Mouse (Mus musculus) limb, embryonic 14.5 days (tissue): ENCODE data around the gene Col12a1. TPM values are rescaled to one million over a fixed set of nuclear protein-coding genes. Genes with fewer than 3 reads are reported as not detected.
A peak's percentile ranks its signal among the peaks of the same experiment; 100 is the strongest.

Experiments
- ATAC-seq: fragments of 200-750 bp; cut with Nextera tagmentation; 2 replicates; pipeline ENCODE4 v1.8.0; 2017; ENCODE audit warnings: low read depth, moderate number of reproducible peaks, moderate TSS enrichment; ENCODE audit not compliant: low FRiP score
- DNase-seq: peaks from one replicate; pipeline ENCODE4 v3.0.0-alpha.2; 2015; ENCODE audit warnings: low spot score
- H3K27ac ChIP-seq: fragments of 300-500 bp; sonication (generic); replicated peaks from 2 replicates; pipeline ENCODE4 v1.5.1; 2014; ENCODE audit warnings: low read depth, mild to moderate bottlenecking, low read length, moderate library complexity, mixed read lengths
- H3K27me3 ChIP-seq: fragments of 300-500 bp; sonication (generic); 2 replicates; pipeline ENCODE4 v1.6.1; 2014; ENCODE audit warnings: low read length, mixed read lengths; ENCODE audit not compliant: control insufficient read depth, insufficient read depth
- H3K36me3 ChIP-seq: fragments of 300-500 bp; sonication (generic); 2 replicates; pipeline ENCODE4 v1.6.1; 2014; ENCODE audit warnings: mild to moderate bottlenecking, low read length, moderate library complexity, mixed read lengths; ENCODE audit not compliant: control insufficient read depth, insufficient read depth
- H3K4me1 ChIP-seq: fragments of 300-500 bp; sonication (generic); 2 replicates; pipeline ENCODE4 v1.6.1; 2014; ENCODE audit warnings: antibody characterized with exemption, low read length, mixed read lengths; ENCODE audit not compliant: control insufficient read depth, insufficient read depth
- H3K4me2 ChIP-seq: fragments of 300-500 bp; sonication (generic); replicated peaks from 2 replicates; pipeline ENCODE4 v1.6.1; 2014; ENCODE audit warnings: low read depth, mild to moderate bottlenecking, low read length, moderate library complexity; ENCODE audit not compliant: severe bottlenecking
- H3K4me3 ChIP-seq: fragments of 300-500 bp; sonication (generic); replicated peaks from 2 replicates; pipeline ENCODE4 v1.5.1; 2014; ENCODE audit warnings: low read length
- H3K9ac ChIP-seq: fragments of 300-500 bp; sonication (generic); 2 replicates; pipeline ENCODE4 v1.6.1; 2014; ENCODE audit warnings: mild to moderate bottlenecking, low read depth, low read length, moderate library complexity; ENCODE audit not compliant: severe bottlenecking
- H3K9me3 ChIP-seq: fragments of 300-500 bp; sonication (generic); 2 replicates; pipeline ENCODE4 v1.6.1; 2016; ENCODE audit warnings: low read length; ENCODE audit not compliant: control insufficient read depth
- POLR2A ChIP-seq: fragments of 200-500 bp; IDR thresholded peaks from 2 replicates; pipeline ENCODE4 v1.8.0; 2012; ENCODE audit warnings: inconsistent platforms, mild to moderate bottlenecking, moderate library complexity, borderline replicate concordance; ENCODE audit not compliant: insufficient read depth, insufficient read length; ENCODE audit errors: extremely low read depth
- WGBS: fragments of 180-500 bp; shearing (Covaris S2); extraction: QIAGEN DNeasy Blood & Tissue Kit; methylation state at CpG from one replicate; pipeline ENCODE4 v1.1.7; 2014; 5-methylcytosine and 5-hydroxymethylcytosine counted together
- polyA plus RNA-seq, 2 experiments: library from polyadenylated mRNA; depleted of rRNA in 1 of 2; stranded (reverse) in 1 of 2; unstranded in 1 of 2; fragments of >200 nt; fragmentation: Nextera tagmentation in 1 of 2; extraction: Ambion mirVana in 1 of 2; gene quantifications; 2 replicates each; pipeline versions ENCODE4 v1.2.1 to v1.2.3; 2012 to 2014

Gene Col12a1
- polyA plus RNA-seq, 2 experiments, result 270 to 296 TPM

DNA sequence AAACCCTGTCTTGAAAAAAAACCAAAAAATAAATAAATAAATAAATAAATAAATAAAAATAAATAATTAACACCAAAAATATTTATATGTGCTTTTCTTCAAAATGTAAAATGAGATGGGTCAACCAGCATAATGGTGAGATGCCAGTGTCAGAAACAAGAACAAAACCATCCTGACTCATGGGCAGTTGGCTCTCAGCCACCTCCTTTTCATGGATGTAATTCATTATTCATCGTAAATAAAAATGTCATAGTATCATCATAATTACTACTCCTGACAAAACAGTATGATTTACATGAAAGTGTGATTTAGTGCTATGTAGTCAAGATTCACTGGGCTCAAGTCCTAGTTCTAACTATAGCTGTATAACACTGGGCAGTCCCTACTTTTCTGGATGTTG lies 84.6 kb downstream of the Col12a1 start:
- Histone ChIP-seq H3K4me1 (no peaks in the 10 kb centered on the region), H3K9me3 (no peaks in the 10 kb centered on the region), H3K4me2 (no peak overlapping the region), H3K36me3 (peaks cover 78% of the 10 kb centered on the region), H3K9ac (no peak overlapping the region), H3K27me3 (no peaks in the 10 kb centered on the region), H3K27ac (no peak overlapping the region), H3K4me3 (no peak overlapping the region)
- no peak for TF ChIP-seq POLR2A
- ATAC-seq (no peak), DNase-seq (no peak)
- 88% methylated on average over 1 of the region's 1 CpGs for WGBS

DNA sequence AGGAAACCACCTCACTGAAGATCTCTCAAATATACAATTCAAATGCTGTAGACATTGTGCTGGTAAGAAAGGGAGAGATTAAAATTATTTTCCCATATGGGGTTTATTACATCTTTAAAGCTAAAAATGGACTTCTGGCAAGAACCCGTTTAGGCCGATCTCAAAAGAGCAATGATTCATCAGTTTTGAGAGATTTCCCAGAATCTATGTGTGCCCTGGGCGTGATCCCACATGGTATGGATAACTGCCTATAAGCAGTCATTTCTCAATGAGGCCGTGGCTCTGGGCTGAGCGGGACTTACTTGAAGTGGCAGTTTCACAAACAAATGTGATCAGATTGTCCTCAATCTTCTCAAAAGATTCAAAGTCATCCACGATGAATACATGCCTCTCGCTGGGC lies 87.4 kb downstream of the Col12a1 start:
- no peak for DNase-seq
- H3K4me2 ChIP-seq, result no peak overlapping the region
- no peaks in the 10 kb centered on the region for H3K27me3 ChIP-seq
- H3K36me3 ChIP-seq, result peaks cover 78% of the 10 kb centered on the region
- H3K4me1 ChIP-seq, result no peaks in the 10 kb centered on the region
- no peaks in the 10 kb centered on the region for H3K9me3 ChIP-seq
- ATAC-seq, result no peak
- no peak overlapping the region for H3K9ac ChIP-seq
- no peak overlapping the region for H3K27ac ChIP-seq
- TF ChIP-seq POLR2A, result no peak
- 81% methylated on average over 7 of the region's 7 CpGs for WGBS
- H3K4me3 ChIP-seq, result no peak overlapping the region

DNA sequence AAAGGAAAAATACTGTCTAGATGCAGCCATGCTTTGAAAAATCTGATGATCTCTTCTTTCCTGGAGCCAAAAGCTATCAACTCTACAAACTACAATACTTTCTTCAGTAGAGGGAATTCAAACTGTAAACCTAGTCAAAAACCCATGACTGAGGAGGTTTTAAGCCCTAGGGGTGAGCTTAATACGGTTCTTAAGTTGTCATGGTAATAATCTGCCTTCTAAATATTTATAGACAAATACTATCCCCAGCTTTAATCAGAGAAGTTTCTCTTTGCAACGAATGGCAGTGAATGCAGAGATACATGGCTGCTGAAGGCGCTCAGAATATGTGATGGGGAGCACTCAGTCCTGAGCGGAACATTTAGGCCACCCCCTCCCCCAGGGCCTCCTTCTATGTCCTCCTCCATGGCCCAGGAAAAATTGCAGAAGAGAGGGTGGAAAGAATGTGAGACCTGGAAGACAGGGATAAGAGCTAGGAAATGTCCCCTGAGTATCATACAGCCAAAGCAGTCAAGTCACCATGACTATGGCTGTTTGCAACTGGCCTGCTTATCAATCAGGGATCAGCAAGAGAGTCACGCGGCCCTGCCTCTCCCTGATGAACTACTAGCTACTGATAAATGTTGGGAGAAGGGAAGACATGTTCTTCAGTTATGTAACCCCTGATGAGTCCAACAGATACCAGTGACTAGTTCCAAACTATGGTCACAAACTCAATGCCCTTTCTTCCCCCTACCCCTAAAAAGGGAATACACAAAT lies 99.6 kb downstream of the Col12a1 start:
- Histone ChIP-seq H3K4me1 (no peaks in the 10 kb centered on the region), H3K9ac (no peak overlapping the region), H3K27ac (no peak overlapping the region), H3K27me3 (no peaks in the 10 kb centered on the region), H3K4me2 (no peak overlapping the region), H3K36me3 (peaks cover 69% of the 10 kb centered on the region), H3K4me3 (no peak overlapping the region), H3K9me3 (no peaks in the 10 kb centered on the region)
- no peak for DNase-seq
- TF ChIP-seq POLR2A, result no peak
- 86% methylated on average over 6 of the region's 6 CpGs for whole genome bisulfite sequencing
- no peak for ATAC-seq

DNA sequence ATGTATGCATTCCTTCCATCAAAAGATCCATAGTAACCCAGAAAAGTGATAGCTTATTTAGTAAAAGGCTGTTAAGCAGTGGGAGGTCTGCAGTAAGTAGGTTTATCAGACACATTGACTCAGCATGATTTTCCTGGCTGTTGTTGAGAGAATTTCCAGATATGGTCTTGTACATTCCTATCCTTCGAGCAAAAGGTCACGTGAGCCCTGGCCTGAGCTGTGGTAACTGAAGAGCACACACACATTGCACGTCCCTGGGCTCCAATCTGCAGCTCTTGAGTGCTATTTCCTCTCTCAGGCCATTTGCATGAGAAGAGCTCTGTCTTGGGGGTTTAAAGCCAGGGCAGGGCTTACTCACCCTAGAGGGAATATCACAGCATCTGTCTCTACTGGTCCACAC lies 101.3 kb downstream of the Col12a1 start:
- H3K4me2 ChIP-seq, result no peak overlapping the region
- no peak overlapping the region for H3K27ac ChIP-seq
- peaks cover 76% of the 10 kb centered on the region for H3K36me3 ChIP-seq
- 23% methylated on average over 3 of the region's 3 CpGs for WGBS
- DNase-seq (no peak), ATAC-seq (peak; percentile 47; the same call in 1 of the 2 replicates)
- no peak overlapping the region for H3K4me3 ChIP-seq
- H3K9me3 ChIP-seq, result no peaks in the 10 kb centered on the region
- no peaks in the 10 kb centered on the region for H3K4me1 ChIP-seq
- H3K9ac ChIP-seq, result no peak overlapping the region
- TF ChIP-seq POLR2A, result no peak
- H3K27me3 ChIP-seq, result no peaks in the 10 kb centered on the region

DNA sequence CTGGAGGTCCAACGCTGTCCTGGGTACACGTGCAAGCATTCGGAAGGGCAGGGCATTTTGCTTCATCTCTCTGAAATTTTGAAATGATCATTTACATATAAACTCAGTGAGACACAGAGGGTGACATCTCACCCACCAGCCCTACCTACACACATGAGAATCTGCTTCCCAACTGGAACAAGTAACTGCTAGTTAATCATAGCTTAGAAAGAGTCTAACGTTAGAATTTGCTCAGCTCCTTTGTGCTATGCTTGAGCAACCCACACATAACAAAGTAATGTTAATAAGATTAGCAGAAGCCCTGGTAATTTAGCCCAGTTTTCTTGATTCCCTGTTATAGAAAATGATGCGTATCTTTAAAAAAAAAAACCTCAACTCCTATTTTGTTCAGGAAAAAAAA lies 102.6 kb downstream of the Col12a1 start:
- 88% methylated on average over 5 of the region's 5 CpGs for WGBS
- Histone ChIP-seq H3K27me3 (no peaks in the 10 kb centered on the region), H3K9ac (no peak overlapping the region), H3K4me3 (no peak overlapping the region), H3K27ac (no peak overlapping the region), H3K9me3 (no peaks in the 10 kb centered on the region), H3K4me1 (no peaks in the 10 kb centered on the region), H3K4me2 (no peak overlapping the region), H3K36me3 (peaks cover 81% of the 10 kb centered on the region)
- DNase-seq (no peak), ATAC-seq (no peak)
- no peak for TF ChIP-seq POLR2A
